Mouse (Mus musculus) left cerebral cortex, adult 8-10 months (tissue): ENCODE measurements at regions not wholly inside any gene's neighbourhood (a gene's known extent, or its start where the extent isn't known, plus 50 kb on each side); places are given as distances from the start of the nearest gene placed in this dataset.

Experiments used
- DNase-seq, 2 experiments: peaks; one replicate each; pipeline ENCODE4 v3.0.0; 2022; ENCODE audit warnings: low spot score in 2 of 2

- DNase-seq: no peak
Measured at GRCm38 (mm10) chr1:153962161-153962720, 62.2 kb upstream of the Teddm2 start.

GRCm38 (mm10) chr1:153963744-153964342 is 63.8 kb upstream of the Teddm2 start:
- DNase-seq: no peak

- no peak for DNase-seq
Measured at GRCm38 (mm10) chr1:153969401-153969800, 69.4 kb upstream of the Teddm2 start.

GRCm38 (mm10) chr1:153974300-153974699 is 74.3 kb upstream of the Teddm2 start:
- no peak for DNase-seq

GRCm38 (mm10) chr1:153977963-153978726 is 78.1 kb upstream of the Teddm2 start:
- no peak for DNase-seq

GRCm38 (mm10) chr1:153980886-153981285 is 80.9 kb upstream of the Teddm2 start:
- peak; percentile 32 to 54 for DNase-seq

GRCm38 (mm10) chr1:153985595-153985994 is 85.6 kb upstream of the Teddm2 start:
- DNase-seq: no peak

GRCm38 (mm10) chr1:153986632-153987031 is 86.6 kb upstream of the Teddm2 start:
- no peak for DNase-seq

- no peak for DNase-seq
Measured at GRCm38 (mm10) chr1:153988297-153988696, 88.3 kb upstream of the Teddm2 start.

GRCm38 (mm10) chr1:153990651-153991435 is 90.8 kb upstream of the Teddm2 start:
- no peak for DNase-seq

GRCm38 (mm10) chr1:153992466-153992865 is 92.4 kb upstream of the Teddm2 start:
- DNase-seq: no peak

GRCm38 (mm10) chr1:153994871-153995270 is 94.8 kb upstream of the Teddm2 start:
- DNase-seq: peak in 1 of 2 experiments; percentile 53

- DNase-seq: peak in 1 of 2 experiments; percentile 48
Measured at GRCm38 (mm10) chr1:153997201-153998181, 97.5 kb upstream of the Teddm2 start.

GRCm38 (mm10) chr1:153999776-154000175 is 99.7 kb upstream of the Teddm2 start:
- DNase-seq: no peak

- DNase-seq: no peak
Measured at GRCm38 (mm10) chr1:154003669-154004068, 103.6 kb upstream of the Teddm2 start.

GRCm38 (mm10) chr1:154004647-154005046 is 104.6 kb upstream of the Teddm2 start:
- DNase-seq: no peak

- no peak for DNase-seq
Measured at GRCm38 (mm10) chr1:154006055-154006454, 106.0 kb upstream of the Teddm2 start.

GRCm38 (mm10) chr1:154007440-154007839 is 107.4 kb upstream of the Teddm2 start:
- no peak for DNase-seq

- no peak for DNase-seq
Measured at GRCm38 (mm10) chr1:154008593-154009310, 108.7 kb upstream of the Teddm2 start.

GRCm38 (mm10) chr1:154010681-154011080 is 110.7 kb upstream of the Teddm2 start:
- no peak for DNase-seq
